Mouse (Mus musculus) brain, embryonic 14.5 days (tissue): ENCODE results near the gene Gm3618.
"Not testable (repeated sequence)": the region's sequence is repeated elsewhere in the genome, so short reads cannot be mapped to it uniquely, and the experiment has no call there.

Experiments used
- CTCF ChIP-seq: fragments of 200-500 bp; IDR thresholded peaks from 2 replicates; pipeline ENCODE4 v1.5.1; 2012; ENCODE audit warnings: inconsistent platforms, mild to moderate bottlenecking, moderate library complexity, borderline replicate concordance; ENCODE audit not compliant: insufficient read depth, insufficient read length; ENCODE audit errors: extremely low read depth
- POLR2A ChIP-seq: fragments of 200-500 bp; IDR thresholded peaks from 2 replicates; pipeline ENCODE4 v1.6.1; 2012; ENCODE audit warnings: mild to moderate bottlenecking, inconsistent platforms, borderline replicate concordance; ENCODE audit not compliant: poor library complexity, insufficient read depth, insufficient read length, severe bottlenecking; ENCODE audit errors: extremely low read depth

GRCm38 (mm10) chr14:6304743-6305142, 38.7 kb downstream of the Gm3618 start, which contains the start of gene Gm21103:
- not testable (repeated sequence) for TF ChIP-seq CTCF, POLR2A
